Mouse (Mus musculus): ENCODE measurements around the gene Pik3ap1.
"Not testable (repeated sequence)": the region's sequence is repeated elsewhere in the genome, so short reads cannot be mapped to it uniquely, and the experiment has no call there.

Gene Pik3ap1

GRCm38 (mm10) chr19:41330401-41330800, 54.5 kb downstream of the Pik3ap1 start:
- no peak for DNase-seq

GRCm38 (mm10) chr19:41329961-41330360, 54.9 kb downstream of the Pik3ap1 start:
- DNase-seq: no peak

DNA sequence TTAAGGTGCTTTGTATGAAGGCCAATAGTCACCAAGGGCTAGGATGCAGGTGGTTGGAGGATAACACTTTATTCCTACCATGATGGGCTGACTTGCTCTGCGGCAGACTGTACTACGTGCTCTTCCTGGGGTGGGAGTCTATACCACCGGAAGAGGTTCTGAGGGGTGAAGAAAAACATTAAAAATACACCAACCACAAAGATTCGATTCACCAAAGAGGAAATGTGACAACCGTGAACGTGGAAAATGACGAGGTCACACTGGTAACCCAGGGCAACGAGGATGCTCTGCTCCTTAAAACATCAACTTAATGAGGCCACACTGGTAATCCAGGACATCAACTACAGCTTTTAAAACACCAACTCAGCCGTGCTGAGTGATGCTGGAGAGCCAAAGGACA, 56.2 kb downstream of the Pik3ap1 start:
- DNase-seq: no peak

DNA sequence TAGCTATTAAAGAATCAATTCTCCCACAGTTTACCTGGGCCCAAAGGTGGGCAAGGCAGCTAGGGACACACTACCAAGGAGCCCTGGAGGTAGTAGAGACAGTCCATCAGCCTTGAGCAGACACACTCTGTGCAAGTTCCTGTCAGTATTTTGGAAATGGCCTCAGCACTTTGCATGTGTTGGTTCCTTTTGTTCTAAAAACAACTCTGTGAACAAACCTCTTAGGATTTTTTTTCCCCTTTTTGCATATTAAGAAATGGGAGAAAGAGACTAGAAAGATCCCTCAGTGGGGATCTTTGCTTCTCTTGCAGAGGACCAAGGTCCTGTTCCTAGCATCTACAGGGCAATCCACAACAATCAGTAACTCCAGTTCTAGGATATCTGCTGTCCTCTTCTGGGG, 61.1 kb downstream of the Pik3ap1 start:
- DNase-seq: no peak

DNA sequence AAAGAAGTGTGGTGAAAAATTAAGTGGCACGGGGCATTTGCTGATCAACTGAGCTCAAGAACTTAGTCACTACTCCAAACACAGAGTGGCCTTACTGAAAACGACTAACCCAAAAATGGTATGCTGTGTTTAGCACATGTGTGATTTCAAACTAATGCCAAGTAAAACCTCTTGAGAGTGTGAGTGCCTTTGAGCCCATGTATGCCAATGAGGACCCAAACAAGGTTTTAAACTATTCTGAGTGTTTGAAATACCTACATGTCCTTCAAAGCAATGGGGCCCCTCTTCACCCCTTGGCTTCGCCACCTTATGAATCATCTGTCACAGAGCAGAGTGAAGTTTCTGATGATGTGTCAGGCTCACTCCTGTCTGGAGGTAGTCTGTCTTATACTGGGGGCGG, 61.8 kb downstream of the Pik3ap1 start:
- no peak for DNase-seq

DNA sequence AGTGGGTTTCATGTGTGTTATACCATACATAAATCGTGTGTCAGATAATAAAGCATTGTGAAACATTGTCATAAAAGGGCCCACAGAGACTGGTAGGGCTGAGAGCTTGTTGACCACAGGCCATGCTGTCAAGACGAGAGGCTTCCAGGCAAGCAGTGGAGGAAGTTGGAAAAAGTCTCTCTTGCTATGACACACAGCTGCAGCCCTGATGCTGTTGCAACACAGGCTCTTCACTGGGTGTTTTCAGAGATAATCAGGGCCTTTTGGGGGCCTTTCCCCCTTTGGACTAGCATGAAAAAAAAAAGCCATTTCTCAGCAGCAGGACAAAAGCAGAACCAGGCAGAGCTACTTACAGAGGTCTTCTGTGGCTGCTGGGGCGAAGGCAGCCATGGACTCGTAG, 63.8 kb downstream of the Pik3ap1 start:
- no peak for DNase-seq

GRCm38 (mm10) chr19:41317315-41318095, 67.4 kb downstream of the Pik3ap1 start:
- peak; percentile 53 to 58 for DNase-seq

- no peak for DNase-seq
Observed at GRCm38 (mm10) chr19:41314696-41315095, 70.2 kb downstream of the Pik3ap1 start.

GRCm38 (mm10) chr19:41313663-41314062, 71.2 kb downstream of the Pik3ap1 start:
- peak; percentile 9 to 13 for DNase-seq

- DNase-seq: not testable (repeated sequence)
Observed at GRCm38 (mm10) chr19:41312587-41312986, 72.3 kb downstream of the Pik3ap1 start.

- DNase-seq: no peak
Observed at GRCm38 (mm10) chr19:41312027-41312426, 72.9 kb downstream of the Pik3ap1 start.

DNA sequence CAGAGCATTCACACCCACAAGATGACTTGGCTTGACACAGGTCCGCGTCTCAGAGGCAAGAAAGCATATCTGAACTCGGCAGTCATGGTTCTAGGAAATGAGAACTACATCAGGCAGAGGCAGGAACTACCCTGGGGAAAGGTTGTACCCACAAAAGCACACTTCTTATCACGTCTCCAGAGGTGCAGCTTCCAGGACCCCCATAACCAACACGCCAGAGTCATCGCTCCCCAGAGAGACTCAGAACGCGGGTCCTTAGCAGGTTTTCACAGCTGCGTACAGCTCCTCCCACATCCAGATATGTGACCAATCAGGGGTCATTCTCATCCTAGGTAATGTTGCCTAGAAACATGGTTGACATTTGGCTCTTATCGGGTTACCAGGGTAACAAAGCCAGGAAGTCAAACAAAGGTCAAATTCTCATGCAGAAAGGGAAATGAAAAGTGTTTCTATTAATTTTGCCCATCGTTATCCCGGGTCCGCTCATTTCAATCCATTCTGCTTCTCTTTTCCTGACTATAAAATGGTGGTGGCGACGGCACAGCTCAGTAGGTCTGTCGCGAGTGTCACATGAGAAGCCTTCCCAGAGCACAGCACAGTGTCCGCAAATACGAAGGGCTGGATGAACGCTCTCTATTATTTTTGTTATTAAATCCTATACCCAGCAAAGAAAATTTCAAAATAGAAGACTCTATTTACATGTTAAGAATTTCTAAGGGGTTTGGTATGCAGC, 73.8 kb downstream of the Pik3ap1 start:
- no peak for DNase-seq

GRCm38 (mm10) chr19:41303933-41304332, 81.0 kb downstream of the Pik3ap1 start:
- no peak for DNase-seq

GRCm38 (mm10) chr19:41303433-41303832, 81.5 kb downstream of the Pik3ap1 start:
- DNase-seq: no peak

- DNase-seq: no peak
Observed at GRCm38 (mm10) chr19:41301856-41302255, 83.0 kb downstream of the Pik3ap1 start.

DNA sequence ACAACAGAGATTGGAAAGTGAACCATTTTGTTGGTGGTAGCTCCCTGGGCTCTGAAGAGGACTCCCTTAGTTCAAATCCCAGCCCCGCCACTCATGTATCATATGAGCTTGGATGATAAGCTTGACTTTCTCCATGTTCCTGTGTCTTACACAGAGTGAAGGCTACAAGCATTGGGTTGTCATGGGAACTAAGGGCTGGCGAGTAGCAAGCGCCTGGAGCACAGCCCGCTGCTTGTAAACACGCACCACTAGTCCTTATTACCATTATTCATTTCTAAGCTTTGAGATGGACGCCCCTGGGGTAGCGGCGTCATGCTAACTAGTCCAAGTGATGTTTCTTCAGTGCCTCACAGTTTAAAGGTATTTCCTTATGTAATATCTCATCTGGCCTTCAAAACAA, 85.5 kb downstream of the Pik3ap1 start:
- no peak for DNase-seq

DNA sequence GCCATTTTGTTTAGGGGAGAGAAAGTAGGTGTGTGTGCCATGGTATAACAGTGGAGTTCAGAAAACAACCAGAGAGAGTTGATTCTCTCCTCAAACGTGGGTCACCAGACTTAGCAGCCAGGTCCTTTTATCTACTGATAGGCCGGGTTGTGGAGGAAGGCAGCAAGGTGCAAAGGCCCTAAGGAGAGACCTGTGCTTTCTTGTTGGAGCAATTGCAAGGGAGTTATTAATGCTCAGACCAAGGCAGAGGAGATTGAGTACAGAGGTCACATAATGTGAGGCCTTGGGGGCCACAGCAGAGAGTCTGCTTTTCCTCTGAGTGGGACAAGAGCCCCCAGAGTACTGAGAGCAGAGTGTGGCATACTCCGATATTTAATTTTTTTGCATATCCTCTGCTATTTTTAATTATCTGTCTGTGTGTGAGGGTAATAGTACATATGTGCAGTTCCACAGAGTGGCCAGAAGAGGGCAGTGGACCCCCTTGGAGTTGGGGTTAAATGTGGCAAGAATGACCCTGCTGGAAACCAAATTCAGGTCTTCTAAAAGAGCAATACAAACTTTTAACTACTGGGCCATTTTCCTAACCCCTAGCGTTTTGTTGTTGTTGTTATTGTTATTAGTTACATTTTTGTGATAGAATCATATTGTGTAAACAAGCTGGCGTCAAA, 93.8 kb downstream of the Pik3ap1 start:
- DNase-seq: no peak

DNA sequence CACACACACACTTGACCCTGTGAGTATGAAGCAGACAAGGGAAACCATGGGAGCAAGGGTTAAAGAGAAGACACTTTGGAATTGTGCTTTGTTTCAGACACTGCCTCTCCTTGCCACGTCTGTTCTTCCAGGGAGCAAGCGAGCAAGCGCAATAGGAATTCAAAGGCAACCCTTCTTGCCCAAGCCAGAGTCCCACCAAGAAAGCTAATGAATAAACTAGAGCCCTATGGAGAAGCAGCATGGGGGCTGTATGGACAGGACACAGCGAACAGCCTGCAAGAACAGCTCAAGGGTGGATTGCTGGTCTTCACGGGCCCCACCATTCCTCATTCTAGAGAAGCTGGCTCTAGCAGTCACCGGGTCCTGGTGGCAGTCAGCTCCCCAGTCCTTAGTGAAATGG, 96.3 kb downstream of the Pik3ap1 start:
- DNase-seq: no peak

- no peak for DNase-seq
Observed at GRCm38 (mm10) chr19:41287224-41287623, 97.7 kb downstream of the Pik3ap1 start.

DNA sequence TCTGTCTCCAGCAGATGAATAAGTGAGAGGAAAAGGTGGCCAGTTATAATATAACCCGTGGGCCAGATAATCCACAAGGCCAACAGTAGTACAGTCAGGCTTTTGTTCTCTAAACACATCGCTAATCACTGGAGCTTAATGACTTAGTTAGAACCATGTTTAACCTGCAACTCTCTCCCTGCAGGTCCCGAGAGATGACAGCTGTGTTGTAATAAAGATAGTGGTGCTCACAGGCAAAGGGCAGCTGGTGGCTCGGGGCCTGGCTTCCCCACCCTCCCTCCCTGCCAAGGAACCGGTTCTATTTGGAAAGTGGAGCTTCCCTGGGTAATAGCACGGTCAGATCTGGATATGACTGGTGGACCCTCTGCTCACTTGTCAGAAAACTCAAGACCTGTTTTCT, 100.4 kb downstream of the Pik3ap1 start:
- DNase-seq: no peak

DNA sequence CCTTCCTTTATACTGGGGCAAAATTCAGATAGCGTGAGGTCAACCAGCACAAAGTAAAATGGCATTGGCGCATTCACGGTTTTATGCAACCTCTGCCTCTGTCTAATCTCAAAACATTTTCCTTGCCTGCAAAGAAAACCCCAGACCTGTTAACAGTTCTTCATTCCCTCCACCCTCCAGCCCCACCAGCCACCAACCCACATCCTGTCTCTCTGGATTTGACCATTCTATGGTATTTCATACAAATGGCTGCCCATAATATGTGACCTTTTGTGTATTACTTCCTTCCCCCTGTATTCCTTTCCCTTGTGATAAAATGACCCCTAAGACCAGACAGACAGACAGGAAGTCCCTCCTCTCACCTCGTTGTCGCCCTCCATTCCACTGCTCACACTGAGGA, 102.2 kb downstream of the Pik3ap1 start:
- no peak for DNase-seq

DNA sequence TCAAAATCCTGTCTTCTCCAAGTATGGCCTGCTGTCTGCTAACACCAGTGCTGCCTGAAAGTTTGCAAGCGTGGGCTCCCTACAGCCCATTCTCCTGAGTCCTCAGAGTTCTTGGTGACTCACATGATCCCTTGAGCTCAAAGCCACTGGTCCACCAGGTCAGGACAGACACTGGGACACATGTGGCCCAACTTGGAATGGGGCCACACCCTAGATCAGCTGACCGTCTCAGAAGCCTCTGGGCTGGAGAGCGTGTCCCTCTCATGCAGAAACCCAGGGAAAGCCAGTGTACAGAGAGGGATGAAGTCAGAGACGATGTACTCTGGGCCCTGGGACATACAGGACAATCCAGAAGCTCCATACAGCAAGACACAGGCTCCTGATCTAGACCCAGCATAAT, 102.7 kb downstream of the Pik3ap1 start:
- DNase-seq: no peak

GRCm38 (mm10) chr19:41279724-41280244, 105.1 kb downstream of the Pik3ap1 start:
- no peak for DNase-seq

GRCm38 (mm10) chr19:41278606-41279005, 106.3 kb downstream of the Pik3ap1 start:
- DNase-seq: no peak

Data from cerebellum, postnatal 36 days (tissue).